25 mouse cellular contexts compared by ENCODE assay signal in genomic region chr2:180261901-180262300, GRCm38 (mm10). TPM values are rescaled to one million over a fixed set of nuclear protein-coding genes. Genes with fewer than 3 reads are reported as not detected.
A peak's percentile ranks its signal among the peaks of the same experiment; 100 is the strongest.
DNase-seq lines count a peak whose midpoint lies in the region; ATAC-seq and TF ChIP-seq lines count a peak whose summit lies in the region.
"Had no signal": no experiment of that assay in that cellular context is flagged by ENCODE, and none has a peak within 500 bp of the region (broad histone marks: within the 10 kb centered on the region; RNA-seq: fewer than 3 reads in every experiment).

No protein-coding gene starts in this region.

- no peaks in the 10 kb centered on the region for H3K9me3 ChIP-seq in heart, embryonic 16.5 days (replicated peaks; ENCODE audit: control insufficient read depth, low read length)
- no peaks in the 10 kb centered on the region for H3K9me3 ChIP-seq in heart, embryonic 10.5 days
- no peaks in the 10 kb centered on the region for H3K9me3 ChIP-seq in stomach, embryonic 16.5 days (replicated peaks; ENCODE audit: control insufficient read depth, low read length)
- no peaks in the 10 kb centered on the region for H3K9me3 ChIP-seq in stomach, postnatal 0 days (ENCODE audit: control insufficient read depth, low read length)
- H3K9me3 ChIP-seq: embryonic facial prominence, embryonic 10.5 days; forebrain, embryonic 15.5 days; limb, embryonic 13.5 days; midbrain, embryonic 13.5 days had no signal

- 32% methylated on average over 7 of the region's 7 CpGs for WGBS in cerebellum, adult 2 months
- WGBS in heart, embryonic 16.5 days = 84% methylated on average over 7 of the region's 7 CpGs
- 86% methylated on average over 7 of the region's 7 CpGs for WGBS in heart, embryonic 10.5 days
- WGBS in stomach, embryonic 16.5 days = 85% methylated on average over 7 of the region's 7 CpGs
- whole genome bisulfite sequencing in stomach, postnatal 0 days = 94% methylated on average over 7 of the region's 7 CpGs

- no peak for TF ChIP-seq EP300 in stomach, postnatal 0 days (optimal IDR thresholded peaks at IDR 0.05)

- peaks cover 20% of the 10 kb centered on the region for H3K4me1 ChIP-seq in cerebellum, adult 2 months (ENCODE audit: control insufficient read depth, insufficient read depth, low read length)
- H3K4me1 ChIP-seq in heart, embryonic 16.5 days (ENCODE audit: control insufficient read depth, insufficient read depth, low read length) = peaks cover 14% of the 10 kb centered on the region
- peaks cover 22% of the 10 kb centered on the region for H3K4me1 ChIP-seq in heart, embryonic 10.5 days
- peaks cover 10% of the 10 kb centered on the region for H3K4me1 ChIP-seq in stomach, embryonic 16.5 days (ENCODE audit: control insufficient read depth, insufficient read depth, low read length)
- H3K4me1 ChIP-seq in stomach, postnatal 0 days (replicated peaks; ENCODE audit: control insufficient read depth, insufficient read depth) = peaks cover 3% of the 10 kb centered on the region; the same call in 1 of the 2 replicates

- no peaks in the 10 kb centered on the region for H3K27me3 ChIP-seq in cerebellum, adult 2 months (ENCODE audit: control insufficient read depth, insufficient read depth, low read length)
- H3K27me3 ChIP-seq in heart, embryonic 16.5 days (ENCODE audit: control insufficient read depth, insufficient read depth, low read length) = no peaks in the 10 kb centered on the region
- no peaks in the 10 kb centered on the region for H3K27me3 ChIP-seq in heart, embryonic 10.5 days (ENCODE audit: insufficient read depth, poor library complexity, severe bottlenecking)
- no peaks in the 10 kb centered on the region for H3K27me3 ChIP-seq in stomach, embryonic 16.5 days (ENCODE audit: control insufficient read depth, insufficient read depth, low read length)
- H3K27me3 ChIP-seq in stomach, postnatal 0 days (ENCODE audit: control insufficient read depth, insufficient read depth, low read length) = no peaks in the 10 kb centered on the region
- H3K27me3 ChIP-seq: CH12.LX; forebrain, embryonic 15.5 days; limb, embryonic 13.5 days; midbrain, embryonic 13.5 days had no signal

- no peak for ATAC-seq in heart, embryonic 16.5 days (replicated peaks; ENCODE audit: extremely low read depth, insufficient read depth, low FRiP score)
- ATAC-seq in stomach, embryonic 16.5 days (ENCODE audit: insufficient read depth, low FRiP score) = no peak
- no peak for ATAC-seq in stomach, postnatal 0 days (ENCODE audit: low FRiP score, low TSS enrichment)
- ATAC-seq: forebrain, embryonic 15.5 days; intestine, postnatal 0 days; midbrain, embryonic 13.5 days had no signal

- no peak for TF ChIP-seq CTCF in cerebellum, adult 2 months (IDR thresholded peaks at IDR 0.05; ENCODE audit: borderline replicate concordance, insufficient read depth, low read depth, low read length)
- TF ChIP-seq CTCF in layer of hippocampus, adult 2 months (conservative IDR thresholded peaks at IDR 0.05) = no peak
- TF ChIP-seq CTCF in stomach, postnatal 0 days (IDR thresholded peaks at IDR 0.05; ENCODE audit: low read depth) = no peak

- DNase-seq in cerebellum, adult 2 months = no peak
- DNase-seq in cerebellum, adult 9-10 months = no peak
- DNase-seq in heart, embryonic 10.5 days (ENCODE audit: low spot score) = no peak
- DNase-seq in layer of hippocampus, adult 2 months (ENCODE audit: low spot score in 2 of 2) = no peak
- DNase-seq in layer of hippocampus, postnatal 36 days = no peak
- DNase-seq in stomach, postnatal 0 days (ENCODE audit: low spot score) = no peak
- DNase-seq: cerebellum, postnatal 36 days; gastrocnemius, postnatal 10 days; retina, postnatal 1 day; right cerebral cortex, postnatal 4 days; thymus, postnatal 4 days had no signal

- H3K9ac ChIP-seq in heart, embryonic 16.5 days (ENCODE audit: low read length) = no peak overlapping the region
- no peak overlapping the region for H3K9ac ChIP-seq in stomach, embryonic 16.5 days (ENCODE audit: low read length)
- no peak overlapping the region for H3K9ac ChIP-seq in stomach, postnatal 0 days (ENCODE audit: low read length)
- H3K9ac ChIP-seq: forebrain, embryonic 15.5 days; hindbrain, embryonic 14.5 days; limb, embryonic 13.5 days; midbrain, embryonic 13.5 days had no signal

- no peak overlapping the region for H3K4me2 ChIP-seq in heart, embryonic 16.5 days (ENCODE audit: low read depth, low read length)
- H3K4me2 ChIP-seq in stomach, embryonic 16.5 days (ENCODE audit: low read depth, low read length) = no peak overlapping the region
- H3K4me2 ChIP-seq in stomach, postnatal 0 days (replicated peaks; ENCODE audit: low read depth) = no peak overlapping the region
- H3K4me2 ChIP-seq: forebrain, embryonic 15.5 days; hindbrain, embryonic 14.5 days; limb, embryonic 13.5 days; midbrain, embryonic 13.5 days had no signal

- H3K27ac ChIP-seq in cerebellum, adult 2 months (ENCODE audit: insufficient read depth, low read length) = peak overlapping the region; percentile 65
- H3K27ac ChIP-seq in heart, embryonic 16.5 days (ENCODE audit: low read length) = peak overlapping the region; percentile 55
- H3K27ac ChIP-seq in heart, embryonic 10.5 days = no peak overlapping the region
- peak overlapping the region; percentile 61 for H3K27ac ChIP-seq in layer of hippocampus, adult 2 months
- peak overlapping the region; percentile 33; the same call in 1 of the 2 replicates for H3K27ac ChIP-seq in stomach, embryonic 16.5 days (ENCODE audit: low read length)
- no peak overlapping the region; the same call in 1 of the 2 replicates for H3K27ac ChIP-seq in stomach, postnatal 0 days (replicated peaks)
- H3K27ac ChIP-seq: embryonic facial prominence, embryonic 10.5 days; forebrain, embryonic 15.5 days; hindbrain, embryonic 14.5 days; limb, embryonic 13.5 days; macrophage; midbrain, embryonic 13.5 days had no signal

- no peak overlapping the region for H3K4me3 ChIP-seq in cerebellum, adult 2 months (replicated peaks; ENCODE audit: insufficient read depth, low read depth, low read length)
- no peak overlapping the region for H3K4me3 ChIP-seq in heart, embryonic 16.5 days (ENCODE audit: low read length)
- H3K4me3 ChIP-seq in heart, embryonic 10.5 days = no peak overlapping the region
- no peak overlapping the region for H3K4me3 ChIP-seq in layer of hippocampus, adult 2 months
- H3K4me3 ChIP-seq in stomach, embryonic 16.5 days (replicated peaks; ENCODE audit: low read length) = no peak overlapping the region
- H3K4me3 ChIP-seq in stomach, postnatal 0 days (ENCODE audit: low read depth, low read length) = no peak overlapping the region
- H3K4me3 ChIP-seq: embryonic facial prominence, embryonic 10.5 days; forebrain, embryonic 15.5 days; limb, embryonic 13.5 days; midbrain, embryonic 13.5 days had no signal

- no peak for TF ChIP-seq POLR2A in cerebellum, adult 2 months (IDR thresholded peaks at IDR 0.05; ENCODE audit: borderline replicate concordance, insufficient read depth, low read length)

- H3K36me3 ChIP-seq in heart, embryonic 16.5 days (ENCODE audit: control insufficient read depth, insufficient read depth) = peaks cover 12% of the 10 kb centered on the region; the same call in 1 of the 2 replicates
- H3K36me3 ChIP-seq in heart, embryonic 10.5 days = peaks cover 81% of the 10 kb centered on the region
- H3K36me3 ChIP-seq in stomach, embryonic 16.5 days (ENCODE audit: control insufficient read depth, insufficient read depth, low read length) = peaks cover 10% of the 10 kb centered on the region; the same call in 1 of the 2 replicates
- peaks cover 14% of the 10 kb centered on the region for H3K36me3 ChIP-seq in stomach, postnatal 0 days (ENCODE audit: control insufficient read depth, insufficient read depth, low read length)

RNA-seq across cellular contexts. Expression of gene Rps21, which starts 4.7 kb away (rescaled TPM):
- 1,729 and 1,776 TPM in 2 replicates for polyA plus RNA-seq in cerebellum, adult 2 months (2012; rRNA removed)
- polyA plus RNA-seq in heart, embryonic 16.5 days (2015; fragmentation: Nextera tagmentation; extraction: Ambion mirVana) = 208 and 247 TPM in 2 replicates
- 332 and 360 TPM in 2 replicates for polyA plus RNA-seq in heart, embryonic 10.5 days (2016; fragmentation: Nextera tagmentation; extraction: Ambion mirVana)
- 100 to 1,000 TPM; 713 to 738 TPM for total RNA-seq in layer of hippocampus, adult 2 months (2021)
- total RNA-seq in layer of hippocampus, postnatal 36 days (2021) = 100 to 1,000 TPM; 665 to 743 TPM
- polyA plus RNA-seq in stomach, embryonic 16.5 days (2015; fragmentation: Nextera tagmentation; extraction: Ambion mirVana) = 408 and 537 TPM in 2 replicates
- 604 and 680 TPM in 2 replicates for polyA plus RNA-seq in stomach, postnatal 0 days (2015; fragmentation: Nextera tagmentation; extraction: Ambion mirVana)

RNA-seq across cellular contexts. Expression of gene Cables2, which starts 11.4 kb away (rescaled TPM):
- 46.3 and 51.7 TPM in 2 replicates for polyA plus RNA-seq in cerebellum, adult 2 months (2012; rRNA removed)
- 6.1 and 9.9 TPM in 2 replicates for polyA plus RNA-seq in heart, embryonic 16.5 days (2015; fragmentation: Nextera tagmentation; extraction: Ambion mirVana)
- 12.4 and 13.1 TPM in 2 replicates for polyA plus RNA-seq in heart, embryonic 10.5 days (2016; fragmentation: Nextera tagmentation; extraction: Ambion mirVana)
- 10 to 100 TPM; 31.6 to 37.5 TPM for total RNA-seq in layer of hippocampus, adult 2 months (2021)
- 10 to 100 TPM; 29.9 to 32.1 TPM for total RNA-seq in layer of hippocampus, postnatal 36 days (2021)
- polyA plus RNA-seq in stomach, embryonic 16.5 days (2015; fragmentation: Nextera tagmentation; extraction: Ambion mirVana) = 4.3 and 4.6 TPM in 2 replicates
- 7.5 and 8.5 TPM in 2 replicates for polyA plus RNA-seq in stomach, postnatal 0 days (2015; fragmentation: Nextera tagmentation; extraction: Ambion mirVana)

RNA-seq across cellular contexts. Expression of gene Rbbp8nl, which starts 27.8 kb away (rescaled TPM):
- polyA plus RNA-seq in cerebellum, adult 2 months (2012; rRNA removed) = not detected in 2 replicates
- 0.05 and 0.22 TPM in 2 replicates for polyA plus RNA-seq in heart, embryonic 16.5 days (2015; fragmentation: Nextera tagmentation; extraction: Ambion mirVana)
- polyA plus RNA-seq in heart, embryonic 10.5 days (2016; fragmentation: Nextera tagmentation; extraction: Ambion mirVana) = 0.16 and 0.68 TPM in 2 replicates
- total RNA-seq in layer of hippocampus, adult 2 months (2021) = not detected
- not detected for total RNA-seq in layer of hippocampus, postnatal 36 days (2021)
- polyA plus RNA-seq in stomach, embryonic 16.5 days (2015; fragmentation: Nextera tagmentation; extraction: Ambion mirVana) = 3.7 and 5.9 TPM in 2 replicates
- polyA plus RNA-seq in stomach, postnatal 0 days (2015; fragmentation: Nextera tagmentation; extraction: Ambion mirVana) = 1.2 and 1.8 TPM in 2 replicates
- total RNA-seq: adrenal gland, adult 18-20 months; CH12.LX; gastrocnemius, postnatal 10 days; layer of hippocampus, adult 8-10 months; left cerebral cortex, adult 8-10 months had no signal
- polyA plus RNA-seq: forebrain, embryonic 15.5 days; hindbrain, embryonic 14.5 days; liver, embryonic 16.5 days; macrophage; midbrain, embryonic 13.5 days had no signal

RNA-seq across cellular contexts. Expression of gene Lama5, which starts 36.2 kb away (rescaled TPM):
- polyA plus RNA-seq in cerebellum, adult 2 months (2012; rRNA removed) = 6.4 and 7.0 TPM in 2 replicates
- polyA plus RNA-seq in heart, embryonic 16.5 days (2015; fragmentation: Nextera tagmentation; extraction: Ambion mirVana) = 17.7 and 32.1 TPM in 2 replicates
- 23.6 and 30.8 TPM in 2 replicates for polyA plus RNA-seq in heart, embryonic 10.5 days (2016; fragmentation: Nextera tagmentation; extraction: Ambion mirVana)
- total RNA-seq in layer of hippocampus, adult 2 months (2021) = 1 to 10 TPM; 6.9 to 8.9 TPM
- total RNA-seq in layer of hippocampus, postnatal 36 days (2021) = 10 to 100 TPM in 1 of 2 experiments, 1 to 10 TPM in 1; 6.5 to 11.0 TPM
- polyA plus RNA-seq in stomach, embryonic 16.5 days (2015; fragmentation: Nextera tagmentation; extraction: Ambion mirVana) = 61.3 and 64.6 TPM in 2 replicates
- 29.7 and 34.9 TPM in 2 replicates for polyA plus RNA-seq in stomach, postnatal 0 days (2015; fragmentation: Nextera tagmentation; extraction: Ambion mirVana)
- polyA plus RNA-seq: macrophage had no signal

Comparison
In these comparisons a context has a peak if more than half of its experiments do, and no peak if none do; other contexts are left out.
1. H3K27ac ChIP-seq: peak in cerebellum, adult 2 months (single experiment), heart, embryonic 16.5 days (single experiment), layer of hippocampus, adult 2 months (single experiment) and stomach, embryonic 16.5 days (single experiment); none in heart, embryonic 10.5 days (single experiment) and stomach, postnatal 0 days (single experiment).